Mouse (Mus musculus) adrenal gland, adult 2 months (tissue): Measurements from ENCODE around the gene S1pr1. TPM values are rescaled to one million over a fixed set of nuclear protein-coding genes. Genes with fewer than 3 reads are reported as not detected.
A peak's percentile ranks its signal among the peaks of the same experiment; 100 is the strongest.

ENCODE experiments used
- DNase-seq: peaks from one replicate; pipeline ENCODE4 v3.0.0; 2021
- polyA plus RNA-seq: library from polyadenylated mRNA; depleted of rRNA; stranded (reverse); fragments of >200 nt; gene quantifications from 2 replicates; pipeline ENCODE4 v1.2.3, GENCODE M21; 2012; rRNA removed
- total RNA-seq, 2 experiments: library from RNA; stranded (reverse); gene quantifications; 2 replicates each; pipeline ENCODE4 v1.2.3; 2021

Gene S1pr1
- total and polyA plus RNA-seq, 3 experiments: 18.9 to 25.0 (median 21.8) TPM

GRCm38 (mm10) chr3:115675546-115676535 is 39.0 kb downstream of the S1pr1 start:
- no peak for DNase-seq

- DNase-seq: no peak
These were observed 40.2 kb downstream of the S1pr1 start for GRCm38 (mm10) chr3:115674665-115675064.

- DNase-seq: no peak
These were observed 41.2 kb downstream of the S1pr1 start for GRCm38 (mm10) chr3:115673663-115674157.

GRCm38 (mm10) chr3:115672965-115673662 is 41.8 kb downstream of the S1pr1 start:
- DNase-seq: no peak

GRCm38 (mm10) chr3:115669230-115669629 is 45.6 kb downstream of the S1pr1 start:
- no peak for DNase-seq

- DNase-seq: no peak
These were observed 47.7 kb downstream of the S1pr1 start for GRCm38 (mm10) chr3:115667182-115667581.

- DNase-seq: peak; percentile 12
These were observed 48.3 kb downstream of the S1pr1 start for GRCm38 (mm10) chr3:115666547-115666946.

- no peak for DNase-seq
These were observed 50.4 kb downstream of the S1pr1 start for GRCm38 (mm10) chr3:115664497-115664896.

GRCm38 (mm10) chr3:115660701-115661460 is 54.0 kb downstream of the S1pr1 start:
- peak; percentile 74 for DNase-seq

Other genes with a start within 250 kb of the S1pr1 start
- gene Dph5, start 172.8 kb upstream of the S1pr1 start, total RNA-seq: 10 to 100 TPM; 16.8 to 18.9 TPM
- gene Dph5, start 172.8 kb upstream of the S1pr1 start, polyA plus RNA-seq: 1.3 and 2.1 TPM in 2 replicates